Mouse (Mus musculus) left cerebral cortex, postnatal 4 days (tissue): ENCODE measurements around the gene Necab3. TPM values are rescaled to one million over a fixed set of nuclear protein-coding genes. Genes with fewer than 3 reads are reported as not detected.

Source experiments
- DNase-seq: peaks from one replicate; pipeline ENCODE4 v3.0.0-alpha.2; 2022
- intact Hi-C: fragments of 180-260 bp; cut with DNase I; formaldehyde crosslinking; loops from one replicate; pipeline ENCODE4 v1.15.1; 2025
- total RNA-seq, 2 experiments: library from RNA; stranded (reverse); gene quantifications; 2 replicates each; pipeline ENCODE4 v1.2.3; 2021

Necab3 gene
- total RNA-seq, result 10 to 100 TPM; 23.6 to 24.1 TPM

- intact Hi-C loops, result no loop called here
- DNase-seq, result peak; percentile 73
These were observed at the start of gene Necab3 for GRCm38 (mm10) chr2:154558264-154559039. Gene Necab3, minus strand, starts transcription at chr2:154558890.

DNA sequence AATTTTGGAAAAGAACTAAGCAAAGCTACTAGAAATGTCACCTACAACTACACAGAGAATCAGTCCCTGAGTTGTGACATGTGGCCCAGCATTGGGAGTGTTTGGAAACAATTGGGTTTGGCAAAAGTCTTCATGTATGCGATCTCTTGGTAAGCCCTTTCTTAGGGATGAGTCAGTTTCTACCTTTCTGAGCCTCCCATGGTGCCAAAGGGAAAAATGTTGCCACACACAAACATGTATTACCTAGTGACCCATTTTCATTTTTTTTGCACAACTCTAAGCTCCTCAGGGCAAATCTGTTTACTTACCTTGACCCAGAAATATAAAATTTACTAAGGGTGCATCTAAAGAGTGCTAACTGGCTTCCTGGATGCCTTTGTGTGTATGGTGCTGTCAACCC lies 48.3 kb upstream of the Necab3 start:
- intact Hi-C loops, result no loop called here

GRCm38 (mm10) chr2:154604156-154604555 lies 45.5 kb upstream of the Necab3 start:
- intact Hi-C loops, result no loop called here
- no peak for DNase-seq

More for the DNA sequence above, 48.3 kb upstream of the Necab3 start:
- DNase-seq, result no peak

DNA sequence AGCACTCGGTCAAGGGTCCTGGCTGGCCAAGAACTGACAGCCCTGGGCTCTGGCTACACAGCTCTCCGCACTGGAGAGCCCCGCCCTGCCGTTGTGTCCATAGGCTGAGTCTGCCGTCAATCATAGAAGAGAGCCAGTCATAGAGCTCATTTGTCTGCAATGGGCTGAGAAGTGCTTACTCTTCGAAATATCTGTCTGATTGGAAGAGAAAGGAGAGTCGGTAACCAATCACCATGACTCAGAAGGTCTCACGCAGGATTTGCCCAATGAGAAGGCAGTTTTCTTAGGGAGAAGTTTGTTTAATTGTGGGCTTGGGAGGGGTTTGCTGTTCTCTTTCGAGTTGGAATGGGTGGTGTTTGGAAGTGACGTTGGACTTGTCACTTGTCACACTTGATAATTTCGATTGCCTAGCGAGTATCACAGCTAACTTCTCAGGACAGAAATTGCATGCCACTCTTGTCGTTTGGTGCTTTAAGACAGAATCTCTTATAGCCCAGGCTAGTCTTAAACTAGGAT lies 45.0 kb upstream of the Necab3 start, which contains the start of gene Pxmp4:
Gene Pxmp4, minus strand, starts transcription at position 71 of the 516 bp plus-strand sequence.
- DNase-seq, result peak; percentile 99

GRCm38 (mm10) chr2:154603007-154603637 lies 44.4 kb upstream of the Necab3 start:
- DNase-seq, result no peak
- intact Hi-C loops, result no loop called here

More for the DNA sequence above, 45.0 kb upstream of the Necab3 start, which contains the start of gene Pxmp4:
- intact Hi-C loops, result no loop called here

GRCm38 (mm10) chr2:154601324-154601723 lies 42.6 kb upstream of the Necab3 start:
- intact Hi-C loops, result no loop called here
- no peak for DNase-seq

DNA sequence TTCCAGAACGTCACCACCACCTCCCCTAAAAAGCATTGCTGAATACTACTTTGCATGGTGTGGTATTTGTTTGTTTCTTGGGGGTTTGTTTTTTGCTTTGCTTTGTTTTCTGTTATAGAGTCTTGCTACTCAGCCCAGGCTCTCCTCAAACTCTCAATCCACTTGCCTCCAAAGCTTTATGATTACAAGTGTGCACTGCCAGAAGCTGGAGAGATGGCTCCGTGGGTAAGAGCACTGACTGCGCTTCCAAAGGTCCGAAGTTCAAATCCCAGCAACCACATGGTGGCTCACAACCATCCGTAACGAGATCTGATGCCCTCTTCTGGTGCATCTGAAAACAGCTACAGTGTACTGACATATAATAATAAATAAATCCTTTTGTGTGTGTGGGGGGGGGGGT lies 41.9 kb upstream of the Necab3 start:
- intact Hi-C loops, result no loop called here
- DNase-seq, result no peak

- DNase-seq, result no peak
These were observed 38.7 kb upstream of the Necab3 start for GRCm38 (mm10) chr2:154597399-154597798.

GRCm38 (mm10) chr2:154595775-154596174 lies 37.1 kb upstream of the Necab3 start:
- intact Hi-C loops, result no loop called here
- DNase-seq, result peak; percentile 86

More at GRCm38 (mm10) chr2:154597399-154597798, 38.7 kb upstream of the Necab3 start:
- intact Hi-C loops, result no loop called here

GRCm38 (mm10) chr2:154593025-154593424 lies 34.3 kb upstream of the Necab3 start:
- DNase-seq, result no peak
- intact Hi-C loops, result no loop called here

GRCm38 (mm10) chr2:154591239-154591638 lies 32.5 kb upstream of the Necab3 start:
- intact Hi-C loops, result no loop called here
- DNase-seq, result no peak

DNA sequence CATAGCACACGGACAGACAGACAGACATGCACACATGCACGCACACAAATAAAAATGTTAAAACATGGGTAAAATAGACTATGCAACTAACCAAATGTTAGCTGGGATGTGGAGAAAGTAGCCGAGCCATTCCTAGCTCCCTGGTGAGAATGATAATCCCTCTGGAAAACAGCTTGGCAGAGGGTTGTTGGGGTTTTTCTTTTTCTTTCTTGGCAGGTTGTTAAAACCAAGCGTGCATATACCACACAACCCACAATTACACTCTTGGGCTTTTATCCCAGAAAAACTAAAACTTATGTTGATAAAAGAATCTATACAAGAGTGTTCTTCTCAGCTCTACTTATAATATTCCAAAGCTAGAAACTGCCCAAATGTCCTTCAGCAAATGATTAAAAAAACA lies 30.4 kb upstream of the Necab3 start:
- intact Hi-C loops, result no loop called here
- no peak for DNase-seq

GRCm38 (mm10) chr2:154586405-154586804 lies 27.7 kb upstream of the Necab3 start:
- peak; percentile 82 for DNase-seq

GRCm38 (mm10) chr2:154584931-154585601 lies 26.4 kb upstream of the Necab3 start:
- peak; percentile 72 for DNase-seq
- intact Hi-C loops, result no loop called here

More at GRCm38 (mm10) chr2:154586405-154586804, 27.7 kb upstream of the Necab3 start:
- intact Hi-C loops, result no loop called here

GRCm38 (mm10) chr2:154583906-154584872 lies 25.5 kb upstream of the Necab3 start:
- DNase-seq, result peak; percentile 92
- intact Hi-C loops, result no loop called here

GRCm38 (mm10) chr2:154581421-154581820 lies 22.7 kb upstream of the Necab3 start:
- intact Hi-C loops, result no loop called here
- DNase-seq, result no peak

DNA sequence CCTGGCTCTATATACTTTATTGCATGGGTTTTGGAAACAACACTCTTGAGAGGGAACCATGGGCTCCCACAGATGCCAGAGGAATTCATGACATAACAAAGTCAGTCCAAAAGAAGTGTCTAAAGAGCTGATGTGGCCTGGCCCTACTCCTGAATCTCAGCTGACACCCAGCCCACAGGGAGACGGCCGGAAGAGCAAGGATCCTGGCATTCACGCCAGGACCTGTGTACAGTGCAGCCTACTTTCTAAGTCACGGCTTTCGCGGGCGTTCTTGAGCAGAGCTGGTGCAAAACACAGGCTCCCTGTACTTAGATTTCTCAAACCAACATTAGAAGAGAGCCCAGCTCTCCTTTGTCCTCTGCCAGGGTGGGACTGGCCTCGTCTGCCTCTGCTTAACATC lies 21.9 kb upstream of the Necab3 start:
- intact Hi-C loops, result no loop called here
- DNase-seq, result no peak

DNA sequence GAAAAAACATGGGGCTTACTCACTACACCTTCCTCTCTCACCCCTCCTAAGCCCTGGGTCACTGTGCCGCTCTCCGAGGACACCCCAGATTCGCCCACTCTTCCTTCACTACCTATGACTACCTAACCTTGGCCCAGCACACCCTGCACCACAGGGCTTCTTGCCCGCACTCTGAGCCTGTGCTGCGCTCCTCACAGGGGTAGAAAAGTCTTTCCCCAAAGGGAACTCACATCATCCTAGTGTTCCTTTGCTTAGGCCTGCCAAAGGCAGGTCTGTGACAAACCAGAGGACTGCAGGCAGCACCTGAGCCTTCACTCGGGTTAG lies 19.0 kb upstream of the Necab3 start:
- no peak for DNase-seq
- intact Hi-C loops, result no loop called here

GRCm38 (mm10) chr2:154576876-154577743 lies 18.4 kb upstream of the Necab3 start:
- peak; percentile 36 for DNase-seq
- intact Hi-C loops, result no loop called here
